Mouse (Mus musculus) liver, adult 2 months (tissue): ENCODE measurements around the gene Mavs. TPM values are rescaled to one million over a fixed set of nuclear protein-coding genes. Genes with fewer than 3 reads are reported as not detected.

Experiments used
- DNase-seq: peaks from one replicate; pipeline ENCODE4 v3.0.0-alpha.2; 2011; ENCODE audit warnings: low read depth, low spot score; ENCODE audit errors: extremely low read depth
- H3K27ac ChIP-seq: fragments of 200-500 bp; replicated peaks from 2 replicates; pipeline ENCODE4 v1.5.1; 2012; ENCODE audit warnings: low read depth, mild to moderate bottlenecking, control low read depth, inconsistent platforms, low read length; ENCODE audit not compliant: insufficient read depth
- H3K27me3 ChIP-seq: fragments of 200-500 bp; 2 replicates; pipeline ENCODE4 v1.6.1; 2012; ENCODE audit warnings: mild to moderate bottlenecking, moderate library complexity, low read length, inconsistent platforms; ENCODE audit not compliant: control insufficient read depth, insufficient read depth
- H3K36me3 ChIP-seq: fragments of 200-500 bp; 2 replicates; pipeline ENCODE4 v1.6.1; 2012; ENCODE audit warnings: low read length, inconsistent platforms; ENCODE audit not compliant: control insufficient read depth, insufficient read depth
- H3K4me1 ChIP-seq: fragments of 200-500 bp; 2 replicates; pipeline ENCODE4 v1.6.1; 2011; ENCODE audit warnings: low read length; ENCODE audit not compliant: control insufficient read depth, insufficient read depth
- H3K4me3 ChIP-seq: fragments of 200-500 bp; 2 replicates; pipeline ENCODE4 v1.5.1; 2011; ENCODE audit warnings: low read depth, mild to moderate bottlenecking, control low read depth, low read length, moderate library complexity; ENCODE audit not compliant: insufficient read depth
- H3K79me2 ChIP-seq: fragments of 200-500 bp; 2 replicates; pipeline ENCODE4 v1.6.1; 2012; ENCODE audit warnings: inconsistent platforms, mild to moderate bottlenecking, low read length, moderate library complexity; ENCODE audit not compliant: control insufficient read depth, insufficient read depth
- H3K9ac ChIP-seq: fragments of 200-500 bp; 2 replicates; pipeline ENCODE4 v1.6.1; 2012; ENCODE audit warnings: low read depth, mild to moderate bottlenecking, control low read depth, inconsistent platforms, low read length
- CTCF ChIP-seq: fragments of 200-500 bp; IDR thresholded peaks from 2 replicates; pipeline ENCODE4 v1.5.1; 2011; ENCODE audit warnings: low read depth, low read length, control low read depth
- POLR2A ChIP-seq: fragments of 200-500 bp; IDR thresholded peaks from 2 replicates; pipeline ENCODE4 v1.6.1; 2011; ENCODE audit warnings: low read length, control low read depth; ENCODE audit not compliant: insufficient read depth; ENCODE audit errors: extremely low read depth
- WGBS: fragments of 180-500 bp; shearing (Covaris S2); methylation state at CpG from one replicate; pipeline ENCODE4 v1.1.7; 2018; 5-methylcytosine and 5-hydroxymethylcytosine counted together
- polyA plus RNA-seq: library from polyadenylated mRNA; depleted of rRNA; stranded (reverse); fragments of >200 nt; gene quantifications from 2 replicates; pipeline ENCODE4 v1.2.3, GENCODE M21; 2012
- total RNA-seq: library from RNA; depleted of rRNA; stranded (reverse); fragments of >200 nt; gene quantifications from 2 replicates; pipeline ENCODE4 v1.2.3, GENCODE M21; 2014

Gene Mavs
- total and polyA plus RNA-seq, 2 experiments, result 25.0 to 134 TPM

DNA sequence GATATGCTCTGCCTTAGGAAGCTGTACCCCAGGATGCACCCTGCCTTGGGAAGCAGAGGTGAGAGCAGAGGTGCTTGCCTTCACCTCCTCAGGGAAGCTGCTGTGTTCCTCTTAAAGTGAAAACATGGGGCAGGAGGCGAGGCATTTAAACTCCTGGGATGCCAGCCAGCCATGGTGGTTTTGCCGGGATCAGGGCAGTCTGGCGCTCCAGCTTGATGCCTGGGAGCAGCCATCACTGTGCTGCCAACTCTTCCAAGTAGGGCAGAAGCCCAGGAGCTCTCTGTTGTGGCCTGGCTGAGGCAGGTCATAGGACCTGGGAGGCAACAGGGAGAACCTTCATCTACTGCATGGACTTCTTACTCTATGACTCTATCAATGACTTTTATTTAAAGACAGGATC, 32.6 kb upstream of the Mavs start:
- Histone ChIP-seq H3K27ac (no peak overlapping the region), H3K4me1 (no peaks in the 10 kb centered on the region), H3K79me2 (no peaks in the 10 kb centered on the region), H3K36me3 (no peaks in the 10 kb centered on the region), H3K9ac (no peak overlapping the region), H3K4me3 (no peak overlapping the region), H3K27me3 (no peaks in the 10 kb centered on the region)
- DNase-seq, result no peak
- TF ChIP-seq POLR2A, result no peak
- no peak for TF ChIP-seq CTCF
- WGBS, result 91% methylated on average over 3 of the region's 3 CpGs

- Histone ChIP-seq H3K36me3 (no peaks in the 10 kb centered on the region), H3K27ac (no peak overlapping the region), H3K4me1 (no peaks in the 10 kb centered on the region), H3K27me3 (no peaks in the 10 kb centered on the region), H3K4me3 (no peak overlapping the region), H3K9ac (no peak overlapping the region), H3K79me2 (no peaks in the 10 kb centered on the region)
- TF ChIP-seq POLR2A, result no peak
- no peak for DNase-seq
- 90% methylated on average over 6 of the region's 6 CpGs for WGBS
These were observed 29.9 kb upstream of the Mavs start for GRCm38 (mm10) chr2:131203816-131204409.

DNA sequence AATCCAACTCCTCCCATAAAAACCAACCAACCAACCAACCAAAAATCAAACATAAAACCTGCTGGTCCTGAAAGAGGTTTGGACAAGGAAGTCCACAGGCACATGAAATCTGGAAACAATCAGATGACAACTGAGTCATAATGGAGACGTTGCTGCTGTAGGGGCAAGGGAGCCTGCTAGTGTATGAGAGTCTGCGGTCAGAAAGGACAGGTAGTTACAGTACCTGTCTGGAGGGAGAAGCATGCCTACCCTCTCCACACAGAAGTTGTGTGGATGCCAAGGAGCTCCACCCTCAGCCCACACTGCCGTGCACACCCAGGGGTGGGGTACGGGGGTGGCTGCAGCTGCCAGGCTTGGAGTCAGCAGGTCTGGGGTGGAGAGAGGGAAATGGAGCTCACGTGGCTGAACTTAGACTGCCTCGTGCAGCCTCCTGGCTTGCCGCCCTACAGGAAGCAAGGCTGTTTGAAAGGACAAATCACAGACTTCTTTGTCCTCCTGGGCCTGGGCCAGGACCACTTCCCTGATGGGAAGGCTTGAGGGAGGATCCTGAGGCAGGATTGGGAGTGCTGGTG, 29.4 kb upstream of the Mavs start:
- H3K4me3 ChIP-seq, result peak overlapping the region; percentile 10; the same call in 1 of the 2 replicates
- TF ChIP-seq POLR2A (no peak), CTCF (no peak)

GRCm38 (mm10) chr2:131205521-131206182, 28.2 kb upstream of the Mavs start:
- DNase-seq, result no peak
- 86% methylated on average over 8 of the region's 8 CpGs for WGBS
- Histone ChIP-seq H3K4me3 (no peak overlapping the region), H3K27ac (no peak overlapping the region), H3K79me2 (no peaks in the 10 kb centered on the region), H3K9ac (no peak overlapping the region), H3K4me1 (peaks cover 3% of the 10 kb centered on the region), H3K36me3 (no peaks in the 10 kb centered on the region), H3K27me3 (no peaks in the 10 kb centered on the region)
- TF ChIP-seq POLR2A (no peak), CTCF (no peak)

More for the DNA sequence above, 29.4 kb upstream of the Mavs start:
- WGBS, result 57% methylated on average over 7 of the region's 7 CpGs
- peak; percentile 60 for DNase-seq
- H3K27me3 ChIP-seq, result no peaks in the 10 kb centered on the region
- H3K9ac ChIP-seq, result peak overlapping the region; percentile 33; the same call in 1 of the 2 replicates
- peaks cover 3% of the 10 kb centered on the region for H3K4me1 ChIP-seq
- no peaks in the 10 kb centered on the region for H3K79me2 ChIP-seq
- H3K27ac ChIP-seq, result peak overlapping the region; percentile 73
- no peaks in the 10 kb centered on the region for H3K36me3 ChIP-seq

- TF ChIP-seq POLR2A (no peak), CTCF (no peak)
- H3K9ac ChIP-seq, result no peak within 1 kb of the TSS
- H3K27ac ChIP-seq, result no peak within 1 kb of the TSS
- no peak for DNase-seq
- H3K4me1 ChIP-seq, result peaks cover 4% of the 10 kb centered on the region
- H3K4me3 ChIP-seq, result no peak within 1 kb of the TSS
- no peaks in the 10 kb centered on the region for H3K27me3 ChIP-seq
- peaks cover under 1% of the 10 kb centered on the region; the same call in 1 of the 2 replicates for H3K79me2 ChIP-seq
- no peaks in the 10 kb centered on the region for H3K36me3 ChIP-seq
- WGBS, result 83% methylated on average over 4 of the region's 4 CpGs
These were observed 27.1 kb upstream of the Mavs start, which contains the start of gene Ap5s1 for GRCm38 (mm10) chr2:131206778-131207177. Gene Ap5s1 (plus strand): TSS chr2:131207078.
